Mouse (Mus musculus) gastrocnemius, postnatal 4 days (tissue): ENCODE results near the gene Dctn2. TPM values are rescaled to one million over a fixed set of nuclear protein-coding genes. Genes with fewer than 3 reads are reported as not detected.

Experiments
- DNase-seq, 2 experiments: peaks; one replicate each; pipeline ENCODE4 v3.0.0; 2021 to 2022; ENCODE audit warnings: low spot score in 2 of 2, mixed read lengths in 2 of 2
- long read RNA-seq, 2 experiments: library from polyadenylated mRNA; stranded (forward); transcript quantifications; one replicate each; pipeline ENCODE4 v2.0.0; 2021
- total RNA-seq, 2 experiments: library from RNA; stranded (reverse); gene quantifications; 2 replicates each; pipeline ENCODE4 v1.2.3; 2021

The Dctn2 gene
- 100 to 1,000 TPM; 145 to 146 TPM for total RNA-seq
- long read RNA-seq, experiment 1, transcript Dctn2-201 (14 exons, 1,784 nt), result major isoform, 75 of 173 reads
- long read RNA-seq, experiment 1, partial matches to known transcripts, result 6 of 173 reads
- long read RNA-seq, experiment 1, other reads (novel, unspliced or antisense), result 92 of 173 reads
- long read RNA-seq, experiment 2, transcript Dctn2-201 (14 exons, 1,784 nt), result major isoform, 86 of 272 reads
- long read RNA-seq, experiment 2, partial matches to known transcripts, result 9 of 272 reads
- long read RNA-seq, experiment 2, other reads (novel, unspliced or antisense), result 177 of 272 reads

DNA sequence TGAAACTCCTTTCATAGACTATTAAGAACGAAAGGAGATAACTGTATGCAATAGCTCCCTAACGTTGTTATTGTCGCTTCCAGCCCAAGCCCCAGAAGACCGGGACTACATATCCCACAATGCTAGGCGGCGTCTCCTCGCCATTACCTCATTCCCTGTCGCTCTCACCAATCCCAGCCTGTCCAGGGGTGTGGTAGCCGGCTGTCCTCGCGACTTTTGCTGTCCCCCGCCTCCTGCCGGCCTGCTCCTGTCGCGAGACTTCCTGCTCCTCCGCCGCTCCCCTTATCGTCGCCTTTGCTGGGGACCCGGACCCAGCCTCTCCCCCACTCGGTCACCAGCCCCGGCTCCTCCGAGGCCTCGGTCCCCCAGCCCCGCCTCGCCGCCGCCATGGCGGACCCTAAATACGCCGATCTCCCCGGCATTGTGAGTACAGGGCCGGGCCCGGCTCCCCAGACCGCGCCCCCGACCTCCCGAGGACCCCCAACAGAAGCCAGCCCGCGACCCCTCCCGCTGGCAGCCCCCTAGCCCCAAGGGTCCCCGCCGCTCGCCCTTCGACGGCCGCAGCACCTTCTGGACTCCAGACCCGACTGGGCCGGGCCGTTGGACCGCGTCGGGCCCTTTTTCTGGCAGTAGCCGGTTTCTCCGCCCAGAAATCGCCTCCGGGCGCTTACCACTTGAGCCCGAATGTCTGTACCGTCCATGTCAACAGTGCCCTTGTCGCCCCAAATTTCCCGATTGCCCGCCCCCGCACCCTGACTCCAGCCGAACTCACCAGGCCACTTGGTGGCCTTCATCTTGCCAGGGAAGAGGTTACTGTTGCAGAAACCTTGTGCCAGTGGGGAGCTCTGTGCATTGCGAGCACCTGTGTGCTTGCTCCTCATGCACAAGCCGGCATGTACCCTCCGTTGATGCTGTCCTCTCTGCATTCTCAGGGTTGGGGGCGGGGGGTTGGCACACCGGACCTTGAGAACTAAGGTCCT lies at the start of gene Dctn2:
Gene Dctn2, plus strand, starts transcription at position 257 of the 980 bp plus-strand sequence.
- peak; percentile 81 to 93 for DNase-seq

GRCm38 (mm10) chr10:127216456-127216855 lies 49.7 kb upstream of the Dctn2 start:
- no peak for DNase-seq

- no peak for DNase-seq
Measured at GRCm38 (mm10) chr10:127217177-127217576, 49.0 kb upstream of the Dctn2 start.

DNA sequence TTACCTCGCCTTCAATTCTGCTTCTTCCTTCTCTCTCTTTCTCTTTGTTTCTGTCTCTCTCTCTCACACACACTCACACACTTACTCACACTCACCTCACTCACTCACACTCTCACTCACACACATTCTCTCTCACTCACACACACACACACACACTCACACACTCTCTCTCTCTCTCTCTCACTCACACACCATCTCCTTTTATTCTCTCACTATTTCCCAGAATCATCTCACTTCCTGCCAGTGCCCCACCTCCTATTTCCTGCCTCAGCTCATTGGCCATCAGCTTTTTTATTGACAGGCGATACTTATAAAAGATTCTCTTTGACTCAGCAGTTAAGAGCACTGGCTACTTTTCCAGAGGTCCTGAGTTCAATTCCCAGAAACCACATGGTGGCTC lies 47.8 kb upstream of the Dctn2 start:
- no peak for DNase-seq

DNA sequence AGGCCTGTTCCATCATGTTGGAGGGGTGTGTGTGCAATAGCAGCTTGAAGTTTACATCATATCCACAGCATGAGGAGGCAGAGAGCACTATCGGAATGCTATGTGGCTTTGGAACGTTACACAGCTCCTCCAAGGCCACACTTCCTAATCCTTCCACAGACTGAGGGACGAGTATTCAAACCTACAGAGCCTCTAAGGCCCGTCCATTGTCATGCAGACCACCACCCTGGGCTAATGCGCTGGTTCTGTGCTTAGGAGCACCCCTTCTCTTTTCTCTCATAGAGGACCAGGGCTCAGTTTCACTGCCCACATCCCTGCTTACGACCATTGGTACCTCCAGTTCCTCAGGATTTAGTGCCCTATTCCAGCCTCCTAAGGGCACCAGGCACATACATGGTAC lies 41.0 kb upstream of the Dctn2 start:
- DNase-seq, result no peak

DNA sequence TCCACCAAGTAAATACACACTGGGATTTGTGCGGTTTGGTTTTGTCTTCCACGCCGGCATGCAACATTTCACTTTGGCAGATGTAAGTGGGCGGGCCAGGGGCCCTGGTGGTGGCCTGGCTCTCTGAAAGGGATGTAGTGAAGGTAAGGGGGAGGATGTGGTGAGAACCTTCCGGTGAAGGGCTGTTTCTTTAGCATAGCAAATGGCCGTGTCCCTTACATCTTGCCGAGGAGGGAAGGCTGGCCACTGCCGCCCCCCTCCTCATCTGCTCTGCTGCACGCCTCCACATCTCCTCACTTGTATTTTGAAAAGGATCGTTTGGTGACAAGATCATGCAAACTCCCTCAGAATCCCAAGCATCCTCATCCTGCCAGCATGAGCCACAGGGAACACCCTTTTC lies 40.4 kb upstream of the Dctn2 start:
- no peak for DNase-seq

DNA sequence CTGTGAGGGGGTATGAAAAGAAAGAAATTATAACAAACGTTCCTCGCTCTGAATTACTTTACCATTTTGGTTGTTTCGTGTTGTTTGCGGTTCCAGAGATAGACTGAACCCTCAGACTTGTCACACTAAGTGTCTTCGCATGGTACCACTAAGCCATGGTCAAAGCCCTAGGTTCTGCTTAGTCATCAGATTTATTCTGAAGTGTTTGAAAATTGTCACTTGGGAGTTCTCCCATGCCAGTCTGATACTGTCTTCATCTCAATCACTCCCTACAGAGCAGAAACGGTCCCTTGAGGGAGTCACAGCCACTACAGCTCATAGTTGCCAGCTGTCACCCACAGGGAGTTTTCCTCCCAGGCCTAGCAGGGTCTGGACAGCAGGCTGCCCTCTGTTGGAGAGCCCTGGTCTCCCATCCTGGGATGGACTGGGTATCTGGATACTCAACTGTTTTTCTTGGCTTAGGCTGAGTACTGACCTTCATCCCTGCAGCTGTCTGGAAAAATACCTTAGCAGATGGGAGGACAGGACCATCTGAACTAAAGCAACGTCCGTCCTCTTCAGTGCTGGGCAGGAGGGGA lies 39.8 kb upstream of the Dctn2 start:
- DNase-seq, result no peak

- no peak for DNase-seq
Measured at GRCm38 (mm10) chr10:127227163-127227562, 39.0 kb upstream of the Dctn2 start.

- DNase-seq, result no peak
Measured at GRCm38 (mm10) chr10:127228897-127229296, 37.3 kb upstream of the Dctn2 start.

DNA sequence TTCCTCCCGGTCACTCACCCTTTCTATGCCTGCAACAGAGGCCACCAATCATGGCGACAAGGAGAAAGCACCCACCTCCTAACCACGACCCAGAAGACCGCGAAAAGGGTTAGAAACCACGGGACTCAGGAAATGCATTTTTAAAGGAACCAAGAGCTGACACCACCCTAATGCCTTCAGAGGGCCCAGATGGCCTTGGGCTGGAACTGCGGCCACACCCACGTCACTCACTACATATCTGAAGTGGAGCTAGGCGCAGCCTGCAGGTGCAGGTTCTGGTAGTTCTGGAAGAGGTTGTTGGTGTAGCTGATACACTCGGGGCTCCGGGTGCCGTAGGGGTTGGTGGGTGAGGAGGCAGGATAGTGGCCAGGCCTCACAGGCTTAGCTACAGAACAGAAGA lies 35.5 kb upstream of the Dctn2 start:
- DNase-seq, result no peak

DNA sequence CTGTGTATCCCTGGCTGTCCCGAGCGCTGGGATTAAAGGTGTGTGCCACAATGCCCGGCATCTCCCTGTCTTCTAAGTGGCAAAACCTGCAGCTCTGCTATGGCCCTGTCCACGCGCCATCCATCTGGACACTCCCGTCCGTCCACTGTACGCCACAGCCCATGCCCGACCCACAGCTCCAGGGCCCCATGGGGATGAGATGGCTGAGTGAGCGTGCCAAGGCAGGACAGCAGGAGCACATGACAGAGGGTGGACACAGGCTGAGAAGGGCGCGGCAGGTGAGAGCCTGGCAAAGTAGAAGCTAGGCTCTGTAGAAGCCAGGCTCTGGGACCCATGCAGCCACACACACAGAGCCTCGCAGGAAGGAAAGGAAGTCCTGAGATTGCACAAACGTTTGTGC lies 34.4 kb upstream of the Dctn2 start:
- DNase-seq, result no peak

DNA sequence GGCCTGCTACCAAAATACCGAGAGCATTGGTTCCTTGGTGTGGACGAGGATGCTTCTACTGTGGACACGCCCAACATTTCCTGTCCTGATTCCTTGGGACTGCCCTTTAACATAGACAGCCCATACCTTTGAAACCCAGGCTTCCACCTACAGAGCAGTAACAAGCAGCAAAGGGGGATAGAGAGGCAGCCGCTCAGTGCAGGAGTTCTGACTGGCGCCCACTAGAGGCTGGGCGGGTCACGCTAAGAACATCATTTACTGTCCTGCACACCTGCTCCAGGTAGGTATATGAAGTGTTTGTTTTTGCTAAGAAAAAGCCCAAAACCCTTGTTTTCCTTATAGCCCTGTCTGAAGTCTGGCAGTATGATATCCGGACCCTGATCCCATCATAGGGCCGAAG lies 33.0 kb upstream of the Dctn2 start:
- no peak for DNase-seq

DNA sequence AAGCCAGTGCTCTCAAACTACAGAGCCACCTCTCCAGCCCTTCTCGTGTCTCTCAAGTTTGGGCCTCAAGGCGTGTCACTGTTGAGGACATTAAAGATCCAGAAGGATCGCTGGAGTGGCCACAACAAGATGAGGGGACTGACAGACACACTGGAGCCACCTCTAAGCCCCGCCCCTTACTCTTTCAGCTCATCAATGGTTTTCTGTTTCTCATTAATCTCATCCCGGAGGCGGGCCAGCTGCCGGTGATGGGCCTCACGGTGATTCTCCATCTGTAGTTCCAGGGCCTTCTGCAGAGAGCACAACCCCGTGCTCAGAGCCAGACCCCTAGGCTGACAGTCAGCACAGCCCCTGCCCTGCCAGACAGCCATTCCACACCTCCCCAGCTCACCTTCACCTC lies 29.6 kb upstream of the Dctn2 start:
- DNase-seq, result no peak

DNA sequence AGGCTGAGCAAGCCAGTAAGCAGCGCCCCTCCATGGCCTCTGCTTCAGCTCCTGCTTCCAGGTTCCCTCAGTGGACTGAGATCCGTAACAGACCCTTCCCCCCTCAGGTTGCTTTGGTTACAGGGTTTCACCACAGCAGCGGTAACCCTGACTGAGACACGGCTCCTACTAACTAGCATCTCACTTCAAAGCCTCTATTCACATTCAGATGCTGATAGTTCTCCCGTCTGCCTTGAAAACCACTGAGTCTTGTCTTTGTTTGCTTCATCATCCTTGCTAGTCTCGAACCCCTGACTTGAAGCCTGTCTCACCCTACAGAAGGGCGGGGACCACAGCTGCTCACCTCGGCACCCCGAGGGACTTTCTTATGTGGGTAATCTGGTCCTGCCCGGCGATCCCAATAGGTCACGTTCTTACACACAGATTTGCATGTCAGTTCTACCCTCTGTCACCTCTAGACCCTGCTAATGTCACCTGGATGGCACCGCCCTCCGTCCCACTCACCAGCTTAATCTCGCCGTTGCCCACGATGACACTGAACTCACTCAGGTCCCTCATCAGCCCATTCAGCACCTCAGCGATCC lies 27.8 kb upstream of the Dctn2 start:
- DNase-seq, result no peak

GRCm38 (mm10) chr10:127250810-127251209 lies 15.4 kb upstream of the Dctn2 start:
- no peak for DNase-seq

DNA sequence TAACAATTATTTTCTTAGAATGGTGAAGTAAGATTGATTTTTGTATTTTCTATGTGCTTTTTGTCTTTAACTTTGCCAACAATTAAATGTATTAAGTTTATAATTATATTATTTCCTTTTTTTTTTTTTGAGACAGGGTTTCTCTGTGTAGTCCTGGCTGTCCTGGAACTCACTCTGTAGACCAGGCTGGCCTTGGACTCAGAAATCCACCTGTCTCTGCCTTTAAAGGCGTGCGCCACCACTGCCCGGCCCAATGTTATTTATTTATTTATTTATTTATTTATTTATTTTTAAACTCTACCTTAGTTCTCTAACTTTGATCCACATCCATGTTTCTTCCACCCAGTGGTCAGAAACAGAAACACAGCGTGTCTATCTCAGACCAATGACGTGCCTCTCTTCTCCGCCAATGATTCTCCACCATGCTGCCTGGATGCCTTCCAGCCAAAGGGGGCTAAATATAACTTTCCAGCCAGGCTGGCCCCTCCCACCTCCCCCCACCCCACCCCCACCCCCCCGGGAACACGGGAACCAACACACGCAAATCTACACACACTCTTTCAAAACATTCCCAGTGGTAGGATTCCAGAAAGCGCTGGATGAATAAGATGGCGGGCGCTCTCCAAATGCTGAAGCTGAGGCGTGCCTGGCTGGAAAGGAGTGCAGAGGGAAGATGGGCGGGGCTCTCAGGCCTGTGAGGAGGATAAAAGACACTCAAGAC lies 10.4 kb upstream of the Dctn2 start:
- peak in 1 of 2 experiments; percentile 67 for DNase-seq

GRCm38 (mm10) chr10:127257790-127258189 lies 8.4 kb upstream of the Dctn2 start:
- DNase-seq, result no peak

GRCm38 (mm10) chr10:127258489-127258888 lies 7.7 kb upstream of the Dctn2 start:
- no peak for DNase-seq

DNA sequence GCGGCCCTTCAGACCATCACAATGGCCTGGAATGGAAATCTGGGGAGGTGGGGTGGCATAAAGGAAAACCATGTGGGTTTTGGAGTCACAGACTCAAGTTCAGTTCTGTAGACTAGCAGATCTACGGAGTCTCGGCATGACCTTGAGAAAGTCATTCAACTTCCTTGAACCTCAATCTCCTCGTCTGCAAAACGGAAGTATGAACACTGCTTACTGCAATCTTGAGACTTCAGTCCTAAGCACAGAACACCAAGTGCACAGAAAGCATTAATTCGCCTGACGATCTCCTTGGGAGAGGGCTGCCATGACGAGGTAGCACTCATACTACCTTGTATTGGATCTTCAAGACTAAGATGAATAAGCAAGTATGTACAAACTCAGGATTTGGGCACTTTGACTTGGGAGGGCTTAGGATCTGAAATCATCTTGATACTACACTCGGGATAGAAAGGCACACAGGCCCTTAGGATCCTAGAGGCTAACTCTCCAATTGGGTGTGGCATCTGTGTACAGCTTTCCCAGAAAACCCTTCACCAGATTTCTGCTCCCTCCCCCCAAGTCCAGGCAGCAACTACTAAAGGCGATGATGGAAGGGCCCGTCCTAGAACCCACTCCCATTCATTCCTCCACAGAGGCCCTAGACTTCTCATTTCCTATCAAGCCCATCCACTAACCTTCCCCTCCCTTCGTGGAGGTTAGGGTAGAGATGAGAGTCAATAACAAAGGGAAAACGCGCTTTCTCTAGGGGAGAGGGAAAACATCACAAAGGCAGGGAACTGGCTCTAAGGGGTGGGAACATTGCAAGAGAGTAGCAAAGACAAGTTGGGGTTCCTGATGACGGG lies 4.2 kb upstream of the Dctn2 start:
- DNase-seq, result no peak
